Mouse (Mus musculus): ENCODE results near the gene Larp4.

The Larp4 gene

DNA sequence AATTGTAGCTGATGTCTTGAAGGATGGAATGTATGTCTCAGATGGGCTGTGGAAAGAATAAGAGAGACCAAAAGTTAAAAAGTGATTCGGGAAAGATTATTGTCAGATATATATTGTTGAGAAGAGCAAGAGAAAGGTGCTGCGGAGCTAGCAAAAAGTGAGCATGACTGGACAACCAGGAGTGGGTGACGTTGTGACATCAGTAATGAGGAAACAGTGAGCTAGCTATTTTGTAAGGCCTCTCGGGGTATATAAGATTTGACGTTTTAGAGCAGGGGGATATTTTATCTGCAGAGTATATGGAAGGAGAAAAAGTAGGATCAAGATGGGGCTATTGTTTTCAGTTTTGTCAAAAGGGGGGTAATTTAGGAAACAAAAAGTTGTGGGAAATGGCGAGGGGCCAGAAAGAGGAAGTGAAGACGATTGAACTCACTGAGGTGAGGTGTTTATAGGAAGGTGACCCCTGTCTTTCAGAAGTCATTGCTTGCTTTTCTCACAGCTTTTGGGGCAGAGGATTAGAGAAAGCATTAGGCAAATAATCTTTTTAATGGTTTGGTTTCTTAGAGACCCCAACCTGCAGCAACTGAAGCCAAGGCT is 34.9 kb downstream of the Larp4 start:
- DNase-seq (ENCODE audit: low read depth, low spot score): no peak

DNA sequence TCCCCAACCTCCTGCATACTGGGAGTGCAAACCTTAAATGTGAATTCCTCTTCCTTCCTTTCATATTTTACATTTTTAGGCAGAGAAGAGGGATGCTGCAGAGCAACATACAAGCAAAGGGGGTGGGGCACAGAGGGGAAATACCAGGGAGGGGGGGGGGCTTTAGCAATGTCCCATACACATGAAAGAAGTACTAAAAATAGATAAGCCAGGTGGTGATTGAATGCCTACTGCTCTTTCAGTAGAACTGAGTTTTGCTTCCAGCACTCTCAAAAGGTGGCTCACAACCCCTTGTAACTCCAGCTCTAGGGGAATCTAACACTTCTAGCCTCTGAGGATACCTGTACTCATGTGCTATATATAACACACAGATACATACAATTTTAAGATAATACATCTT is 36.3 kb downstream of the Larp4 start:
- DNase-seq (ENCODE audit: low read depth, low spot score): no peak

DNA sequence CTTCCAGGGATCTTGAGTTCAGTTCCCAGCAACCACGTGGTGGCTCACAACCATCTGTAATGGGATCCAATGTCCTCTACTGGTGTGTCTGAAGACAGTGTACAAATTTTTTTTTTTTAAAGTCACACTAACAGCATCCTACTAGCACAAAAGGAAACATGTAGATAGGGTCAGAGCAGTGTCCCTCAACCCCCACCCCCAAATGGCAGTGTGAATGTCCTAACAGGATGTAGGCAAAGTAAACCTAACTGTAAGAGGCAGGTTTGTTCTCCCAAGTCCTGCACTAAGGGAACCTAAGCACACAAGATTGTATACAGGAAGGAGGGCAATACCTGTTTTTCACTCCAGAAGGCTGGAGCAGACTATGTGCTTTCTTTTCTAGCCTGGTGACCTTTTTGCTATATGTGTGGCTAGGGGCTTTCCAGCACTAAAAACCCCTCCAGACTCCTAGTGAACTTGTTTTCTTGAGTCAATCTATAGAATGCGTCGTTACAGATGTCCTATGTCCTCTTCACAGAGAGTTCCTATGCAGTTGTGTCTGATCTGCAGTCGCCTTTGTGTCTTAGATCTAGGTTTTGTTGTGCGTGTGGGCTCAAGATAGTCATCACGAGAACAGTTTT is 48.5 kb downstream of the Larp4 start:
- no peak for DNase-seq (ENCODE audit: low read depth, low spot score)

DNA sequence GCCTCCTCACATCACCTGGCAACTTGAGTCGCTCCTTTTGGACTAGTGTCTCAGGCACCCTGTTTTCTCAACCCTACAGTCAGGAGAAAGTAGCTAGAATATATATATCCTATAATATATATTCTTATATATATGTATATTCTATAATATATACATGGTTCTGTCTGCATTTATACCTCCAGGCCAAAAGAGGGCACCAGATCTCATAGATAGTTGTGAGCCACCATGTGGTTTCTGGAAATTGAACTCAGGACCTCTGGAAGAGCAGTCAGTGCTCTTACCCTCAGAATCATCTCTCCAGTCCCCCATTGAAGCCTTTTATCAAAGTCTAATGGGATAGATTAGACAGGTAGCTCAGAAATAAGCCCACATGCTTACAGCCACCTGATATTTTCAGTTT is 51.3 kb downstream of the Larp4 start:
- no peak for DNase-seq (ENCODE audit: low read depth, low spot score)

DNA sequence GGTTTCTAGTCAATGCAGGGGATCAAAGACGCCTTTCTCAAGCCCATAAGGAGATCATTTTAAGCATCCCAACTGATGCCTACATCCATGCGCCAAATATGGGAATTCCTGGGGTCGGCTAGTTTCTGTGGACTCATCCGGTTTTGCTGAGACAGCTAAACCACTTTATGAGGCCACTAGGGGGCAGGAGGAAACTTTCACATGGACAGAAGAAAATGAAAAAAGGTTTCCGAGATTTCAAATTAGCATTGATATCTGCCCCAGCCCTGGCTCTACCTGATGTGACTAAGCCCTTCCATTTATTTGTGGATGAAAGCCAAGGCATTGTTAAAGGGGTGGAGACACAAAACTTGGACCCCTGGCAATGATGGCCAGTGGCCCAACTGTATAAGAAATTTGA is 53.1 kb downstream of the Larp4 start:
- peak; percentile 27 for DNase-seq (ENCODE audit: low read depth, low spot score)

DNA sequence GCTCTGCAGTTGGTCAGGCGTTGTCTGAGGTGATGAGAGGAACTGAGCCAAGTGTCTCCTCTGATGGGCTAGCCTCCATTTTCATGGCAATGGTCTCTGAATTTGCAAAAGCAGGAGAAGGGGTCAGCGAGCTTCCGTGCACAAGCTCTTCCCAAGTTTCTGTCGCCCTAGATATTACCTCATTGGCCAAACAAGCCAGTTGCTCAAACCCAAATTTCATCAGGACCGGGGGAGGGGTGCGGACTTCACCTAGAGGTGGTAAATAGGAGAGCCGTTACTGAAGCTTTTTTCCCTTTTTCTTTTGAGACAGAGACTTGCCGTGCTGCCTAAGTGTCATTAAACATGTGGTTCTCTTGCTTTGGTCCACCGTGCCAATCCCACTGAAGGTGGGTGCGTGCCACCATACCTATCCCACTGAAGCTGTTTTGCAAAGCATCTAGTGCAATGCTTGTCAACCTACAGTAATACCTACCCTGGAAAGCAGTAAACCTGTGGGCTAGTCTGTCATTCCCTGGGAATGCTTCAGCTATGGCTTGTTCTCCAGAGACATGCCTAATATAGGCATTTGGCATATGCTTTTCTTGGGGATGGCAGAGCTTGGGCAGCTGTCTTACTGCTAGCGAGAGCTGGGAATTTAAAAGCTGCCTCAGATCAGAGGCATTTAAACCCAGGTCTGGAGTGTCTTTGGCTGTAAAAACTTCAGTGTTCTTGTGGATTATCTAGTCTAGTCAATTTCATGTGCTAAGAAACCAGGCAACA is 55.4 kb downstream of the Larp4 start:
- DNase-seq (ENCODE audit: low read depth, low spot score): no peak

DNA sequence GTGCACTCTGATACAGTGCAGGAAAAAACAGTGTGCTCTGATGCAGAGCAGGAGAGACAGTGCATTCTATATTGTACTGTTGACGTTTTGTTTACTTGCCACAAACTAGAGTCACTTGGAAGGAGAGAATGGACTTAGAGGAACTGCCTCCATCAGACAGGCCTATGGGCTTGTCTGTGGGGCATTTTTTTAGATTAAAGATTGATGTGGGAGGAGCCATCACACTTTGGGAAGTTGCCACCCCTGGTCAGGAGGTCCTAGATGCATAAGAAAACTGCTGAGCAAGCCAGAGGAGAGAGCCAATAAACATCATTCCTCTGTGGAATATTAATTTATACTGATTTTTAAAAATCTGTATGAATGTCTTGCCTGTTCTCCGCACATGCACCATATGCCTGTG is 58.3 kb downstream of the Larp4 start:
- DNase-seq (ENCODE audit: low read depth, low spot score): no peak

DNA sequence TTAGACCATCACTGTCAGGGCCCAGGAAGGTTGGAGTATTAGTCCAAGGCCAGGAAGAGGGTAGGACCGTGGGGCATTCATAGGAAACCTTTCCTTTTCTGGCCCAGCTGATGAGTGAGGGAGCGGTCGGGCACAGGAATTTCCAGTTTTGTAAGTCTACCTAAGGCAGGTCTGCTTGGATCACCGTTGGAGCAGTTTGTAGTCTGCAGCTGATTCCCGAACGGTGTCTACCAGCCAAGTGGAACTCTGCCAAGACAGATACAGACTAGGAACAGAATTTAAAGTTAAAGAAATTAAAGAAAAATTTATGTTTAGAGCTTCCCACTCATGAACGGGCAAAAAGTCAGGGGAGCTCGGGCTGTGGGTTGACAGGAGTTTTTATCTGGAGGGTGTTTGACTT is 59.6 kb downstream of the Larp4 start:
- DNase-seq (ENCODE audit: low read depth, low spot score): no peak

DNA sequence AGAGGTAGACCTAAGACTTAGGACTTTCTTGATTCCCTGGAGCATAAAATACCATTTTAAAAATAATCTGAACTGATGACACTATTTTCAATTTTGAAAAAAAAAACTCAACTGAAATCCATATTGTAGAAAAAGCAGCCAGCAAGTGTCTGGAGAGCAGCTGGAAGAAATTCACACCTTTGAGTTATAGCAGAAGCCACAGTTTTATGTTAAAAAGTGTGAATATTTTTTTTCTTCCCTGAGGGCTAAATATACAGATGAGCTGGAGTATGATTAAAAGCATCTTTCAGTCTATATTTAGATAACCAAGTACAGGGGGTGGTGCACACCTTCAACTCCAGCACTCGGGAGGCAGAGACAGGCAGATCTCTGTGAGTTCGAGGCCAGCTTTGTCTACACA is 60.0 kb downstream of the Larp4 start:
- no peak for DNase-seq (ENCODE audit: low read depth, low spot score)

DNA sequence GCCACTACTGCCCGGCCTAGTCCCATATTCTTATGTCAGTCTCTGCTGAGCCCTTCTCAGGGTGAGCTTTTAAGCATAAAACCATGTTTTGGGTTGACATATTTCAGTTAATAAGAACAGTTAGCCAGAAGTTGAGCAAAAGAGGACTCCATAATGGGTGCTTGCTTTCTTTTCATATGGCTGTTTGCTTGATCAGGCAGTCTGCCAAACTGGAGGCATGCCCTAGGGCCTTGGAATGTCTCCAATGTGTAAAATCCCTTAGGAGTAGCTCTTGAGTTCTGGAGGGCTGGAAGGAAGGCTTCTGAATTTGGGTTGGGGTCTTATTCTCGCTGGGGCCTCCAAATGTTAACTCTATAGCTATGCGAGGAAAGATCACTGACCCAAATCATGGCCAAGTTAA is 62.7 kb downstream of the Larp4 start:
- DNase-seq (ENCODE audit: low read depth, low spot score): no peak

DNA sequence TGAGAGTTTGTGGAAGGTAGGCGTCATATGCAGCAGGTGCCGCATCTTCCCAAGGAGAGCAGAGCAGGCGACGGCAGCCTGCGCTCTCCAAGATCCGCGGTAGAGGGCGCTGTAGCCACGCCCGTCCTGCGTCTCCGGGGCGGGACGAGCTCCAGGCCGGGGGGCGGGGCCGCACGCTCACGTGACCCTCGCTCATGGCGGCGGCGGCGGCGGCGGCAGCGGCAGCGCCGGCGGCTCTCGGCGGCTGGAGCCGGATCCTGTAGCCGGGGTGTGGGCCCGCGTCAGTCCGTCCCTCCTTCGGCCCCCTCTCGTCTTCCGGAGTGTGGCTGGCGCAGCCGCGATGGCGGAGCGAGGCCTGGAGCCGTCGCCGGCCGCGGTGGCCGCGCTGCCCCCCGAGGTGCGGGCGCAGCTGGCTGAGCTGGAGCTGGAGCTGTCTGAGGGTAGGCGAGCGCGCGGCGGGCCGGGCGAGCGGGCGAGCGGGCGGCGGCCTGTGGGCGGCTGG is 68.7 kb downstream of the Larp4 start, which contains the start of gene Dip2b:
Gene Dip2b, plus strand, starts transcription at position 195 of the 502 bp plus-strand sequence.
- peak; percentile 90 for DNase-seq (ENCODE audit: low read depth, low spot score)

DNA sequence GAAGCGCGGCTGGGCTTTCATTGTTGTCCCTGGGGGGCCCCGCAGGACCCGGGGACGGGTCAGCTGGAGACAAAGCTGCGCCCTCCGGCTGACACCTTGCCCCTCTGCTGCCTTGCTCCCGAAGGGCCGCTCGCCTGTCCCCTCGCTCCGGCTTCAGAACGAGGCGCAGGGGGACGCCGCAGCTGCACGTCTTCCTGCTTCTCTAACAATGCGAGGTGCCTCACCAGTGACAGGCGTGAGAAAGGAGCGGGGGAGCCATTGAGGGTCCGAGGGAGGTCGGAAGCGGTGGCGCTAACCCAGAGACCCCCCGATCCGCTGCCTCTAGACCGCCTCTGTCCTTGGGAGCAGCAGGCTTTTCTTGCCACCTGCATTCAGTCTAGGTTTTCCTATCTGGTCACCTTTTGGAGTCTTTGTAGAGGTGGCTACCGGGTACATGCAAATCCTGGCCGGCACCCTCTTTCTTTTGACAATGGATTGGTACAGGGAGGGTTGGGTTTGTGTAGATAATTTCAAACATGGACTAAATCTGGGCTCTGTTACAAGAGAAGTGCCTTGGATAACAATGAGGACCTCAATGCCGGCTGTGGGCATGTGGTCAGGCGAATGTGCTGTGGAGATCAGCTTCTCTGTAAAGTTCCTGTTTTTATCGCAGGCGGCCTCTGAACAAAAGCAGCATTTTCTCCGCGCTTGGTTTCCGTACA is 69.3 kb downstream of the Larp4 start:
- DNase-seq (ENCODE audit: low read depth, low spot score): peak; percentile 49

DNA sequence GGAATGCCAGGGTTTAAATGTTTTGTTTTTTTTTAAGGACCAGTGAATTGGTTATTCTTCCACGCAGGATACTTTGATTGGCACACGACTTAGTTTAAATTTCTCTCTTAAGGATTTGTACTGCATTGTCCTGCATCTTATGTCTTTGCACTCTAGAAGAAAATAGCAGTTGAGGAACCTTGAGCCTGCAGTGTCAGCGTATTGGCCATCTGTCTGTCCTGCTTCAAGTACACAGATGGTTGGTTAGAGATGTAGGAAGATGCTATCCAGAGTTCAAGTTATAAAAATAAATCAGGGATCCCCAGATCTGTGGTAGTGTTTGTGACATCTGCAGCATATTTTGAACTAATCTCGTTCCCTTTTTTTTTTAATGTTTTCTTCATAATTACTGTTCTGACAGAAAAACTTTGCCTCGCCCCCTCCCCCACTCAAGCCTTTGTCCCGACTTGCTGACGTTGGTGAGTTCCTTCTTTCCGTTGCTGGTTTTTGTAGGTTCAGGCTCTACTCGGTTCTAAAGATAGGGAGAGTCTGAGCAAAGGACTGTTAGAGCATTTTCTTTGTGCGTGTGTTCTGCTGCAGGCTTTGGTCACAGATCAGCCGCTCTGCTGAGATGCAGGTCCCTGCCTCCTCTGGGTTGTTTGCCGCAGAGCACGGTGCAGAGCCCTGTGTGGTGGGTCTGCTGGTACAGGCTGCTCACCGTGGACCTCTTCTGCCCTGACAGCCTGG is 70.8 kb downstream of the Larp4 start:
- DNase-seq (ENCODE audit: low read depth, low spot score): no peak

DNA sequence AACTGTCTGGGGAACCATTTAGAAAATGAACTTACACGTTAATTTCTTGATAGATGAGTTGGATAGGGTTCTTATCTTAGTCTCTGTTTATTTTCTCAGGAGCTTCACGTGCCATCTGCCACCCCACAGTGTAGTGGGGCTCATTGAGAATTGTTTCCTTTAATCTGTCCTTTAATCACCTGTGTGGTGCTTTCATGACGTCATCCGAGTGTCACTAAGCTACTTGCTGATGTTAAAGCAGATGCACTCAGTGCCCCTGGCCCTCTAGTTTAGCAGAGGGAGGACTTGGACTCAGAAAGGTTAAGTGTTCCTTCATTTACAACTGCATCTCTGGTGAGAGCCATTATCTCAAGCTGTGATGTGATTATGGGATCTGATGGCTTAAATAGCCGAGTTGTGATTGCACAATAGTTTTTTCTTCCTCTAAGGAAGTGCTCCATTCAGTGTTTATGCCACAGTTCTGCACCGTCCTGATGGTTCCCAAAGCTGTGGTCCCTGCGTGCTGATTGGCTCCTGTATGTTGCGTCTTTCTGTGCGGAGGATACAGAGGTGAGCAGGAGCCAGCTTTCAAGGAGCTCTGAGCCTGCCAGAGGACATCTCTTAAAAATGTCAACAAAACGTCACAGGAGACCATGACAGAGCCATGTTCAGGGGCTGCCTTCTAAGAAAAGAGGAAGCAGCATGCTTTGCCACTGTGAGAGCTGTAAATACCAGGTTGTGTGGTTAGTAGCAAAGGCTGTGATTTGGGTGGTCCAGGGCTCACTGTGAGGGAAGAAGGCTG is 71.6 kb downstream of the Larp4 start:
- no peak for DNase-seq (ENCODE audit: low read depth, low spot score)

DNA sequence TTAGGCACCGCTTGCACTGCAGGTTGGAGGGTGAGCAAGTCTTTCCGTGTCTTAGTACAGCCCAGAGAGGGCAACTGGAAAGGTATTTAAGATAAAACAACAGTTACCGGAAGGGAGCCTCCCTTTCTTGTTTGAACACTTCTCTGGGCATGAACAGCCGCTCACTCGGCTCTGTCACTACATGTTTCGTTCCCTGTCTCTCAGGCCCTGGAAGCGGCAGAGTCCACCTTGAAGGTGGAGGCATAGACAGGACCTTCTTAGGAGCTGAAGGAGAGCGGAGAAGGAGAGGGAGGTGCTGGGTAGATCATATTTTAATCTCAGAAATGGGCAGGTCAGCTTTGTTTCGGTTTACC is 72.2 kb downstream of the Larp4 start:
- DNase-seq (ENCODE audit: low read depth, low spot score): no peak

DNA sequence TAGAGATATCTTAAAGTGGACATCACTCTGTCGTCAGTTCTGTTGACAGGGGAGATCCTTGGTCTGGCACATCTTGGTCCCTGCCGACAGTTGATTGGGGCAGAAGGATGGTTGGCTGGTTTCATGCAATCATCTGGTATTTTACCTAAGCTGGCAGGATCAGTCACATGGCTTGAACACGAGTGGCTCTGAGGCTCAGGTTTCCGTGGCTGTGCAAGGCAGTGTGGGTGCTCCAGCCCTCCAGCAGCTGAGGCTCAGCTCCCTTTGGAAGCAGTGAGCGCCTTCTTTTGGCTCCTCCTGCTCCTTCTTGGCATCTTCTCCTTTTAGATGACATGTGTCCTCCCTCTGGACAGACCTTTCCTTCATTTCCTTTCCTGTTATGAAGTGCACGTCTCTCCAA is 75.7 kb downstream of the Larp4 start:
- no peak for DNase-seq (ENCODE audit: low read depth, low spot score)

DNA sequence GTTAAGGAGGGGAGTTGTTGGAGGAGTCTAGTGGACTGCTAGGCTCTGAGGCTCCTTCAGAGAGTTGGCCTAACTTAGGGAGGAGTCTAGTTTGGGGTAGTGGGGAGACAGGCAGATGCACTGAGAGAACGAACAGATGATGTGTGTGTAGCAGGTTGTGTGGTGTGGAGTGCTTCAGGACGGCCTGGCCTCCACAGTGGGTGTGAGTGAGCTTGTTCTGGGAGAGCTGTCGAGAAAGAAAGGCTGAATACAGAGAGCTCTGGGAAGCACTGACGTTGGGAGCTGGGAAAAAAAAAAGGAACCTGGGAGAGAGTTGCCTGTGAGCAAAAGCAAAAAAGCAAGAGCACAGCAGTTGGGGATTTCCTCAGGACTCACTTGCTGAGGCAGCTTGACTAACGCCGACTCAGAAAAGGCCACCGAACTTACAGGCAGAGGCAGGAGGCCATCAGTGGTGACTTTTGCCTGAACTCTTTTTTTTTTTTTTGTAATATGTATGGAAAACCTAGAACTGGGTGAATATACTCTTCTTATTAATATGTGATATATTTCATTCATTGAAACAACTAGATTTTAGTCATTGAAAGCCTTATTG is 79.7 kb downstream of the Larp4 start:
- DNase-seq (ENCODE audit: low read depth, low spot score): no peak

DNA sequence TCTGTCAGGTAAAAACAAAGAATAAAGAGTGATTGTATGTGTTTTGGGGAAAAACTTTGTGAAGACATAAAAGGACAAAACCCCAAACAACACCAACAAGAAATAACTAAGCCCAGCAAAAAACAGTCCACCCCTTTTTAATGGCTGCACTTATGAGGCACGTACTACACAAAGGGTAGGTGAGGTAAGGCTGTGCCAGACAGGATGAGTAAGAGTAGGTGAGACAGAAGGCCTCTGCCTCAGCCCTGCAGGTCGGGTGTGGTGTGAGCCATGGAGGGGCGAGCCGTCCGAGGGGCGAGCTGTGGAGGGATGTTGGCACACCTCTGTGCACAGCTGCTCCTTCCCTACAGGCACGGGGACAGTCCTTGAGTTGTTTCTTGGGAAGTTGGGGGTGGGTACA is 81.1 kb downstream of the Larp4 start:
- no peak for DNase-seq (ENCODE audit: low read depth, low spot score)

DNA sequence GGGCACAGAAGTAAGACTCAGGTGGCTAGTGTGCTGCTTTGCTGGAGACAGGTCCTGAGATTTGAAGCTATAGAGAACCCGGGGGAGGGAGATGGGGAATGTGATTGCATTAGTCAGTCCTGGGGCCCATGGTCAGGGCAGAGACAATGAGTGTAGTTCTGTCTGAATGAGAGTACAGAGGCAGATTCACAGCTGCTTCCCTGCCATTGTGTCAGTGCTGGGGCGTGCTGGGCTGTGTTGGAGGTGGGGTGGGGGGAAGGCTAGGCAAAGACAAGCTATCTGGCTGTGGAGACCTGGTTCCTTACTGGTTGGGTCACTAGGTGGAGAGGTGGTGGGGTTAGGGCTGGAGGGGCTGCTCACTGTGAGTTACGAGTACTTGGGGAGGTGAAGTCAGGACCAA is 82.9 kb downstream of the Larp4 start:
- DNase-seq (ENCODE audit: low read depth, low spot score): no peak

DNA sequence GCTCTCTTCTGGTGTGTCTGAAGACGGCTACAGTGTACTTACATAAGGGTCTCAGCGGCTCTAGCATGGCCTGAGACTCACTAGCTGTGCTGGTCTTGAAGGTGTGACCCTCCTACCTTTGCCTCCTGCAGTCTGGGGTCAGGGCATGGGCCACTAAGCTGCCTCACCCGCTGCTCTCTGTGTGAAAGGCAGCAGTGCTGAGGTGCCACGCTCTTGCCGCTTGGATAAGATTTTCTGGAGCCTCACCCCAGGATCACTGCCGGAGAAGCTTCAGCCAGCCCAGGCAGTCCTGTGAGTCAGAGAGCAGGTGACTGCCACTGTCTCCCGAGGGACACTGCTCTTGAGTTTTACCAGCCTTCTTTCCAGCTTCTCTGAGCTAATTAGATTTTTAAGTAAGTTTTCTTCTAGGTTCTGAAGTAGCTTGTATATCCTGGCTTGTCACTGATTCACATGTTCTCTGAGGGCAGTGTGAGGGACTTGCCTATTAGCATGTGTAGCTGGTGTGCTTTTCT is 86.6 kb downstream of the Larp4 start:
- no peak for DNase-seq (ENCODE audit: low read depth, low spot score)
